Mouse (Mus musculus): ENCODE measurements around the gene Gm37240.

Gm37240 gene

GRCm38 (mm10) chr3:85749348-85749747 lies 138.0 kb downstream of the Gm37240 start:
- no peak for DNase-seq (ENCODE audit: low spot score)

GRCm38 (mm10) chr3:85748863-85749262 lies 138.5 kb downstream of the Gm37240 start:
- no peak for DNase-seq (ENCODE audit: low spot score)

- no peak for DNase-seq (ENCODE audit: low spot score)
These were observed 141.2 kb downstream of the Gm37240 start for GRCm38 (mm10) chr3:85746116-85746515.

DNA sequence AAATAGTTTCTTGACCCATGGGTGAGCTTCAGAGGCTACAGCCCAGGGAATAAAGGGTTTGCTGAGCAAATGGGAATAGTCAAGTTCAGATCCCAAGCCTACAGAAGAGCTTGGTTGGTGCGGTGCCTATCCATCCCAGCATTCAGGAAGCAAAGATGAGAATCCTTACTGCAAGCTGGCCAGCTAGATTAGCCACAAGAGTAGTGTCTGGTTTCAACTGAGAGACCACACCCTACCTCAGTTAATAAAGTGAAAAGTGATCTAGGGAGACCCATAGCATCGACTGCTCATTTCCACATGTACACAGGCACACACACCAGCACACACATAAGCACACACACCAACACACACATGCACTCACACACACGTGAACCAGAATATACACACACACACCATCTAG lies 145.6 kb downstream of the Gm37240 start:
- no peak for DNase-seq (ENCODE audit: low spot score)

DNA sequence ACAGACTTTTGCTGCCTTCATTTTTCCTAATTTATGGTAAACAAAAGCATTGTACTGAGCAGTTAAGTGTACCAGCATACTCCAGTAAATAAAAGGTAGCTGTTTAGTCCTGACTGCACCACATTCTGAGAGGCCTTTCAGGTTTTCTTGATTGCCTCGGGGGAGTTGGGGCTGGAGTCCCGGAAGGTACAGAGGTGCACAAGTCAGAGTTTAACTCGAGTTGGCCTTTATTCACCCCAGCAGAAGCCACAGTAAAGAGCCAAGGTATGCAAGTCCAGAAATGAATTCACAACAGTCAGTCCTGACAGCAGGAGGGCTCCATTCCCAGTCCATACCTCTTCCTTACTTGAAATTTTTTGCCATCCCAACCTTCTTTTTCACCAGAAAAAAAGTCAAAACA lies 148.7 kb downstream of the Gm37240 start:
- no peak for DNase-seq (ENCODE audit: low spot score)

DNA sequence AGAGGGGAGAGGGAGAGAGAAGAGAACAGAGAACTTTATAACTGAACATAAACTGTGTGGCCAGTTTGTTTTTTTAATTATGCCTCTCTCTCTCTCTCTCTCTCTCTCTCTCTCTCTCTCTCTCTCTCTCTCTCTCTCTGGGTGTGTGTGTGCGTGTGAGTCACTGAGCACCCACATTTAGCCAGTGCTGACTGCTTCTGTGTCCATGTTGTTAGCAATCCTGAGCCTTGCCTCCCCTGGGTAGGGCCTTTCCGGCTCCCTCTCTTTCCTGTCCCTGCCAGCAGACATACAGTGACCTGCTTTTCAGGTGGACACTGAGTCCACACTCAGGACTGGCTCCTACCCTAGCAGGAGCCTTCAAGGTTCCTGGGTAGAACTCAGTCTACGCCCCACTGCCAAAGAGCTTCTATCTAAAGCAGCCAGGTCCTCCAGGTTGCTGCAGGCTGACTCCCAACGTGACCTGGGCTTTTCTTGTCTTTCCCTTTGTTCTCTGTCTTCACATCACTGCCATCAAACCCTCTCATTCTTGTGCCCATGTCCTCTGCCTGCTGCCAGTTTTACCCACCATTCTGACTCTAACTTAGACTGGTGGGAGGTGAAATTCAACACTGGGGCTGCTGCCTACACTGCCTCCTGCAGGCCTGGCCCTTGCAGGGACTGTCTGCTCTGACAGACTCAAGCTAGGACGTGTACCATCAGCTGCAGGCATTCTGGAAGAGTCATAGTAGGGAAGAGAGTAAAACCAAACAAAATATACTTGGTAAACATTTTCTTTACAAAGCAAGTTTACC lies 153.2 kb downstream of the Gm37240 start:
- no peak for DNase-seq (ENCODE audit: low spot score)

GRCm38 (mm10) chr3:85727171-85727570 lies 160.1 kb downstream of the Gm37240 start:
- no peak for DNase-seq (ENCODE audit: low spot score)

GRCm38 (mm10) chr3:85725971-85726370 lies 161.3 kb downstream of the Gm37240 start:
- no peak for DNase-seq (ENCODE audit: low spot score)

- no peak for DNase-seq (ENCODE audit: low spot score)
These were observed 162.2 kb downstream of the Gm37240 start for GRCm38 (mm10) chr3:85725110-85725509.

- DNase-seq (ENCODE audit: low spot score): no peak
These were observed 164.7 kb downstream of the Gm37240 start for GRCm38 (mm10) chr3:85722581-85722980.

DNA sequence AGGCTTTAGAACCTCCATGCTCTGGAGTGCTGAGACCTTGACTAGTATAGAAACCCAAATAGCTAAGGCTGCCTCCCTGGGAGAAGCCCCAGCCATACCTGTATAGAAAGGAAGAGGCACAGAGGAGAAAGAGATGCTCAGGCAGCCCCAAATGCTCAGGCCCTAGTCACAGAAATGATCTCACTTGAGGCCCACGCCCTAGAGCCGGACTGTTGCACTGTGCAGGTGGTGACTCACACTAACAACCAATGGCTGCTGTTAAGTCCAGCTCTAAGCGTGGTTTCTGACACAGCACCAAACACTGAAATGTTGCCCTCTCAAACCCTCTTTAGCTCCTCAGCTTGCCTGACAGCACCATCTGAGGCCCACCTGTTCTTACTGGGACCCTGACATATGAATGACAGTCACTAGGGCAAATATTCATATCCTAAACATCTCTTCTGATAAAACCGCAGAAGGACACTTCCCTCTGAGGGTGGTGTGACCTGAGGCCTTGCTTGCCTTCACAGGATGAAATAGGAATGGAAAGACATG lies 171.5 kb downstream of the Gm37240 start:
- DNase-seq (ENCODE audit: low spot score): no peak

GRCm38 (mm10) chr3:85713936-85714709 lies 173.2 kb downstream of the Gm37240 start:
- no peak for DNase-seq (ENCODE audit: low spot score)

DNA sequence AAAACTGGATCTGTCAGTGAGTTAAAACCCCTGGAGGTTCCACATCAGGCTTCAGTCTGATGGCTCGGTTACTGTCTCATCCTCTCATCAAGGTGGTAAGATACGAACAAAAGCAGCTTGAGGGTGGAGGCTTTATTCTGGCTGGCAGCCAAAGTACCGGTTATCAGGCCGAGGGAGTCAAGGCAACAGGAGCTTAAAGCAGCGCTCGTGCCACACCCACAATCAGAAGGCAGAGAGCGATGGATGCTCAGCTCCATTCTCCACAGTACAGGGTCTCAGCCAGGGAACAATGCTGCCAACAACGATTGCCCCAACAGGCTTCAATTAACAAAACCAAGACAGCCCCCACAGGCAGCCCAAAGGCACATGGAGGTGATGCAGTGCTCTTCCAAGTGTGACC lies 176.6 kb downstream of the Gm37240 start:
- DNase-seq (ENCODE audit: low spot score): no peak

DNA sequence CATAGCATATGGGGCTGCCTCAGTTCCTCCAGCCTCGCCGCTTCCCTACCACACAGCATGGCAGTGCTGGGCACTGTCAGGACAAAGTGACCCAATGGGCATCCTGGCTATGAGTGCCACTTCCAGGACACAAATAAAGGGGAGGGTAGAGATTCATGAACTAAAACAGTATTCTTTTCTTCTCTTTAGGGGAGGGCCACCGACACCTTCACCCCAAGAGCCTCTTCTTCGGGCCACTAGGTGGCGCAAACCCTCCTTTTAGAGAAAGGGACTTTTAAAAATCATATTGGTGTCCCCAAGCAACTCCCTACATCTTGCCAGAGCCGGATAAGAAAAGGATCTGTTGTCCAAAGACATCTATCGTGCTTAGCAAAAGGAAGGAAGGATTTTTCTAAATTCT lies 179.9 kb downstream of the Gm37240 start:
- DNase-seq (ENCODE audit: low spot score): no peak

DNA sequence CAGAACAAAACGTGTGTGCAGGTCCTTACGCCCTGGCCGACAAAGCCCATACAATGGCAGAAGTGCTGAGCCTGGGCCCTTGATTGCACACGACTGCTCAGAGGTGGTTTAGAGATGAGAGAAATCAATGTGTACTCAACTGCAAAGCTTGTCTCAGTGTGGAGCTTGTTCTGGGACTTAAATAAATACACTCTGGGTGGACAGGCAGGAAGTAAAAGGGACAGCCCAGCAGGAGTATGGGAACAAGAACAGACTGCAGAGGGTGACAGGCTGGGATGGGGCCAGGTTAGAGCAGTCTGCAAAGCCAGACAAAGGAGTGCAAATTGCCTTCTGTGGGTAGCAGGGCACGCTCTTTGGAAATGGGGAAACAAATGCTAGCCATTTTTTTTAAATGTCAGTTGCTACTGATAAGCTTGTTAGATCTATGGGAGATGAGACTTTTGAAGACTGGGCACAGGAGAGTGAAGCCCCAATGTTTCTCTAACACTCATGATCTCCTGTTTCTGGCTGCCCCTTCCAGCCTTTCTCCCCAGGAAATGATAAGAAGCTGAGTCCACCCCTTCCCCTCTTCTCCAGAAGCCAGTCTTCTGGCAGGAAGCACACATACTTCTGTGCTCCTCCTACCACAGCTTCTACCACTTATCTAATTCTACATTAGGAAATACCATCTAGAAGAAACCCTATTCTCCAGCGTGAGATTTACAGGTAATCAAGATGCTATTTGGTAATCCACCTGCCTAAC lies 184.0 kb downstream of the Gm37240 start:
- DNase-seq (ENCODE audit: low spot score): no peak

DNA sequence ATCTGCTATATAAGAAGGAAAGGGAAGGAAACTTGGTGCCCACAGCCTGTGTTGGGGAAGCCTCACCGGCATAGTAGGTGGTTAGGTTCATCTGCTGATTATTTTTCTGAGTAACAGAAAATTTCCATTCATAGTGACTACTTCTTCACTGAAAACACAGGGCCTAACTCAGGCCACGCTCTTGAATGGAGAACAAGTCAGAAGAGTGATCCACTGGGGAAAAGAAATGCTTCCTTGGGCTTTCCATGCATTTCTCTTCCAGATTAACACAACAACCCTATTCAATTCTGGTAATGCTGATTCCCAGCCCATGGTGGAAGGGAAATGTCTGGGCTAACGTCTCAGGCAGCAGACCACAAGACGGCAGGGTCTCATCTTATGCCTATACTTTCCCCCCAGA lies 188.8 kb downstream of the Gm37240 start:
- DNase-seq (ENCODE audit: low spot score): no peak

GRCm38 (mm10) chr3:85695056-85695455 lies 192.3 kb downstream of the Gm37240 start:
- no peak for DNase-seq (ENCODE audit: low spot score)

DNA sequence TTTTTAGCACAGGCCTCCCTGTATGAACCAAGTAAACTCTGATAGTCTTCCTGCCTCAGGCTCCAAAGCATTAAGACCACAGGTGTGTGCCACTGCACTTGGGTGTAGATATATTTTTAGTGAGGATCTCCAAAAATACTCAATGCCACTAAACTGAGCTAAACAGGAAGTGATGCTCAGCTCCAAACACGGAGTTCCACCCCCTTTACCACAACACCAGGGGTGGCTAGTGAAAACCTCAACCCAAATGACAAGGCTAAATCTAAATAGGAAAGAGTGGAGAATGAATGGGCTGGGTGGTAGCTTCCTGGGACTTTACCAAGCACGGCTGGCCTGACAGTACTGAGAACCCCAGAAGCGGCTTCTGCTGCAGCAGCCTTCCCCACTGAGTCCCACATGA lies 194.3 kb downstream of the Gm37240 start:
- DNase-seq (ENCODE audit: low spot score): no peak

DNA sequence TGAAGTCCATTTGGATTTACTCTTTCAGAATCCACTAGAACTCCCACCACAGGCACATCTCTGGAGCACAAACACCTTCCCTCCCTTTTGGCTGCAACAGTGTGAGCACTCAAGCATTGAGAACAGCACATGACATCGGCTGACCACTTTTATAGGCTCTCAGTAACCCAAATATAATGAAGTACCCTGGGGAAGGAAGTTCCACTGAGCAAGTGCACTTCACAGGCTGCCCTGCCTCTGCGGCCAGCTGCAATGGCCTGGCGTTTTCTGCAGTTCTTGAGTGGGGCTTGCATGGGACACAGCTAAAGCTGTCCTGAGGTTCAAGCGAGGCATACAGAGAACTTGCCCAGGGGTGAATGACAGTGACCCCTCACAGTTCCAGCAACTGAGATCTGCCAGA lies 196.2 kb downstream of the Gm37240 start:
- no peak for DNase-seq (ENCODE audit: low spot score)

- DNase-seq (ENCODE audit: low spot score): no peak
These were observed 199.0 kb downstream of the Gm37240 start for GRCm38 (mm10) chr3:85688341-85688740.

DNA sequence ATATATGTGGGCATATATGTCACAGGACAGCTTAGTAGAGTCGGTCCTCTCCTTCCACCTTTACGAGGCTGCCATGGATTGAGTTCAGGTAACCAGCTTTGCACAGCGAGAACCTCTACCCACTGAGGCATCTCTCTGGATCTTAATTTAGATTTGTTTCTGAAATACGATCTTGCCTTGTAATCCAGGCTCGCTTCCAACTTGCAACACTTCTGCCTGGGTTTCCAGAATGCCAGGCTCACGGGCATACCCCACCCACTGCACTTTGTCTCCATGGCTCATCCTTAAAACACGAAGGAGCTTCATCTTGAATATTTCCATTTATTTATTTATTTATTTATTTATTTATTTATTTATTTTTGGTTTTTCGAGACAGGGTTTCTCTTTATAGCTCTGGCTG lies 202.0 kb downstream of the Gm37240 start:
- DNase-seq (ENCODE audit: low spot score): no peak

GRCm38 (mm10) chr3:85683618-85684017 lies 203.7 kb downstream of the Gm37240 start:
- no peak for DNase-seq (ENCODE audit: low spot score)

GRCm38 (mm10) chr3:85681136-85681535 lies 206.2 kb downstream of the Gm37240 start:
- DNase-seq (ENCODE audit: low spot score): no peak

All from testis, postnatal 14 days (tissue).